Mouse (Mus musculus) midbrain, embryonic 13.5 days (tissue): ENCODE measurements around the gene Ush2a. TPM values are rescaled to one million over a fixed set of nuclear protein-coding genes. Genes with fewer than 3 reads are reported as not detected.
A peak's percentile ranks its signal among the peaks of the same experiment; 100 is the strongest.

Experiments
- ATAC-seq: fragments of 200-750 bp; cut with Nextera tagmentation; 2 replicates; pipeline ENCODE4 v1.8.0; 2017; ENCODE audit warnings: mild to moderate bottlenecking, moderate TSS enrichment, moderate library complexity
- H3K27ac ChIP-seq: fragments of 300-500 bp; sonication (generic); 2 replicates; pipeline ENCODE4 v1.5.1; 2015; ENCODE audit warnings: inconsistent platforms, mild to moderate bottlenecking, moderate library complexity
- H3K27me3 ChIP-seq: fragments of 300-500 bp; sonication (generic); 2 replicates; pipeline ENCODE4 v1.6.1; 2015; ENCODE audit warnings: mild to moderate bottlenecking, inconsistent platforms
- H3K36me3 ChIP-seq: fragments of 300-500 bp; sonication (generic); 2 replicates; pipeline ENCODE4 v1.6.1; 2015; ENCODE audit warnings: mild to moderate bottlenecking, inconsistent platforms
- H3K4me1 ChIP-seq: fragments of 300-500 bp; sonication (generic); replicated peaks from 2 replicates; pipeline ENCODE4 v1.6.1; 2015; ENCODE audit warnings: inconsistent platforms
- H3K4me2 ChIP-seq: fragments of 300-500 bp; sonication (generic); replicated peaks from 2 replicates; pipeline ENCODE4 v1.6.1; 2015; ENCODE audit warnings: moderate library complexity, mild to moderate bottlenecking, inconsistent platforms
- H3K4me3 ChIP-seq: fragments of 300-500 bp; sonication (generic); replicated peaks from 2 replicates; pipeline ENCODE4 v1.5.1; 2015; ENCODE audit warnings: mild to moderate bottlenecking, inconsistent platforms
- H3K9ac ChIP-seq: fragments of 300-500 bp; sonication (generic); replicated peaks from 2 replicates; pipeline ENCODE4 v1.6.1; 2015; ENCODE audit warnings: mild to moderate bottlenecking, inconsistent platforms
- H3K9me3 ChIP-seq: fragments of 300-500 bp; sonication (generic); 2 replicates; pipeline ENCODE4 v1.6.1; 2016; ENCODE audit warnings: mild to moderate bottlenecking, inconsistent platforms
- WGBS: fragments of 180-500 bp; shearing (Covaris S2); methylation state at CpG from one replicate; pipeline ENCODE4 v1.1.7; 2015; 5-methylcytosine and 5-hydroxymethylcytosine counted together
- polyA plus RNA-seq: library from polyadenylated mRNA; unstranded; fragments of >200 nt; fragmentation: Nextera tagmentation; extraction: Ambion mirVana; gene quantifications from 2 replicates; pipeline ENCODE4 v1.2.1, GENCODE M21; 2015

Ush2a gene
- polyA plus RNA-seq, 1 experiment from 2014 or later: 0.13 TPM

DNA sequence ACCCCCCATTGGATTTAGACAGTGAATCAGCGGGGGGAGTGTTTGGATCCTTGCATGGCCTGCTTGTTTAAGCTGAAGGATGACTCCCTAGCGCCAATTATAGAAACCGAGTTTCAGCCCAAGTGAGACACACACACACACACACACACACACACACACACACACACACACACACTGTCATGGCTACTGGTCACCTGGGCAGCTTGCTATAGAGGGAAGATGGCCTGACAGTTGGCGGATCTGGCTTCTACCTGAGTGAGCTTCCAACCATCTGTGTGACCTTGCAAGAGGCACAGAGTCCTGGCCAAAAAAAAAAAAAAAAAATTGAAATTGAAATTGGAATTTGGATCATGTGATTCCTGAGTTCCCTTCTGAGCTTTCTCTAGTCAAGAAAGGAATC lies 690.7 kb downstream of the Ush2a start:
- H3K9me3 ChIP-seq: no peaks in the 10 kb centered on the region
- no peak overlapping the region for H3K9ac ChIP-seq
- H3K4me3 ChIP-seq: no peak overlapping the region
- no peak overlapping the region for H3K4me2 ChIP-seq
- H3K4me1 ChIP-seq: no peaks in the 10 kb centered on the region
- WGBS: 89% methylated on average over 4 of the region's 4 CpGs
- H3K27me3 ChIP-seq: no peaks in the 10 kb centered on the region
- ATAC-seq: no peak
- no peaks in the 10 kb centered on the region for H3K36me3 ChIP-seq
- H3K27ac ChIP-seq: no peak overlapping the region

GRCm38 (mm10) chr1:188973078-188973477 lies 711.3 kb downstream of the Ush2a start:
- Histone ChIP-seq H3K9ac (no peak overlapping the region), H3K4me1 (no peaks in the 10 kb centered on the region), H3K4me2 (no peak overlapping the region), H3K36me3 (peaks cover 79% of the 10 kb centered on the region), H3K27ac (no peak overlapping the region), H3K27me3 (no peaks in the 10 kb centered on the region), H3K9me3 (no peaks in the 10 kb centered on the region), H3K4me3 (no peak overlapping the region)
- WGBS: 93% methylated on average over 6 of the region's 6 CpGs
- ATAC-seq: no peak

- Histone ChIP-seq H3K4me2 (no peak overlapping the region), H3K4me3 (no peak overlapping the region), H3K27ac (no peak overlapping the region), H3K27me3 (no peaks in the 10 kb centered on the region), H3K4me1 (no peaks in the 10 kb centered on the region), H3K9ac (no peak overlapping the region), H3K9me3 (no peaks in the 10 kb centered on the region), H3K36me3 (peaks cover 78% of the 10 kb centered on the region)
- ATAC-seq: no peak
- WGBS: 88% methylated on average over 16 of the region's 16 CpGs
Measured at GRCm38 (mm10) chr1:188973926-188974325, 712.1 kb downstream of the Ush2a start.

DNA sequence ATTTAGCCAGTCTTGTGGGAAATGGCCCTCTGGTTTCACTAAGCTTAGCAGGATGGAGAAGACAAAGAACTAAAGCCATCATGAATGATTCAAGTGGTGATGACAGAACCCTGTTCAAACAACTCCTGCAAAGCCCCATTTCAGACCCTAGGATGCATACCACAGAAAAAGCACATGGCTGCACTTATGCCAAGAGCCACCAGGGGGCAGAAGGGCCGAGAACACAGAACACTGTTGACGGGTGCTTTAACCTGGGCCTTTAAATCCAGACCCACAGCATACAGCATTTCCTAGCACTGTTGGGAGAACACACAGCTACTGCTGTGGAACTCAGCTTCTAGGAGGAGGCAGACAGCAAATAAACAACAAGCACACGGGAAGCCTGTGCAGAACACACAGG lies 718.2 kb downstream of the Ush2a start:
- no peaks in the 10 kb centered on the region for H3K4me1 ChIP-seq
- peaks cover 72% of the 10 kb centered on the region for H3K36me3 ChIP-seq
- H3K9ac ChIP-seq: no peak overlapping the region
- H3K27ac ChIP-seq: no peak overlapping the region
- no peak for ATAC-seq
- H3K9me3 ChIP-seq: no peaks in the 10 kb centered on the region
- 31% methylated on average over 3 of the region's 3 CpGs for WGBS
- no peaks in the 10 kb centered on the region for H3K27me3 ChIP-seq
- H3K4me2 ChIP-seq: no peak overlapping the region
- no peak overlapping the region for H3K4me3 ChIP-seq

- Histone ChIP-seq H3K4me1 (no peaks in the 10 kb centered on the region), H3K4me2 (no peak overlapping the region), H3K27me3 (no peaks in the 10 kb centered on the region), H3K9me3 (no peaks in the 10 kb centered on the region), H3K4me3 (no peak overlapping the region), H3K36me3 (peaks cover 62% of the 10 kb centered on the region), H3K27ac (no peak overlapping the region), H3K9ac (no peak overlapping the region)
- 39% methylated on average over 4 of the region's 4 CpGs for WGBS
- ATAC-seq: peak; percentile 34; the same call in 1 of the 2 replicates
Measured at GRCm38 (mm10) chr1:188993218-188993617, 731.4 kb downstream of the Ush2a start.

DNA sequence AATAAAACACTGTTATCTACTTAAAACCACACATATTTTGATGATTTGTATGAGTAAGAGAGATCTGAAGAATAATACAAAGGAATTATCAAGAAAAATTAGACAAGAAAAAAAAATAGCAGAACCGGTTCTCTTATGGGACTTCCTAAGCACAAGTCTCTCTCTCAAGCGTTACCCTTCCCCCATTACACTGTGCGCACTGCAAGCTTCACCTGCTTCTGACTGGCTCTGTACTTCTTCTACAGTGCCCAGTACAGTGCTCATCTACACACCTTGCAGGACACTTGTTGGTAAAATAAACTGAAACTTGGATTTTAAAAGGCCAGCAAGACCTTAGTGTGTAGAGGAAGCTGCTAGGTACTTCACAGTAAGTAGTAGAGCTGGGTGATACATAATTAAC lies 736.1 kb downstream of the Ush2a start:
- H3K4me1 ChIP-seq: no peaks in the 10 kb centered on the region
- WGBS: 95% methylated on average over 3 of the region's 3 CpGs
- ATAC-seq: no peak
- no peak overlapping the region for H3K4me2 ChIP-seq
- peaks cover 58% of the 10 kb centered on the region for H3K36me3 ChIP-seq
- H3K9me3 ChIP-seq: no peaks in the 10 kb centered on the region
- no peak overlapping the region for H3K27ac ChIP-seq
- H3K4me3 ChIP-seq: no peak overlapping the region
- no peak overlapping the region for H3K9ac ChIP-seq
- H3K27me3 ChIP-seq: no peaks in the 10 kb centered on the region

GRCm38 (mm10) chr1:188999981-189000380 lies 738.2 kb downstream of the Ush2a start:
- Histone ChIP-seq H3K4me3 (no peak overlapping the region), H3K36me3 (peaks cover 52% of the 10 kb centered on the region), H3K4me2 (no peak overlapping the region), H3K9ac (no peak overlapping the region), H3K9me3 (no peaks in the 10 kb centered on the region), H3K4me1 (peaks cover 9% of the 10 kb centered on the region), H3K27ac (no peak overlapping the region), H3K27me3 (no peaks in the 10 kb centered on the region)
- WGBS: 91% methylated on average over 10 of the region's 10 CpGs
- no peak for ATAC-seq

DNA sequence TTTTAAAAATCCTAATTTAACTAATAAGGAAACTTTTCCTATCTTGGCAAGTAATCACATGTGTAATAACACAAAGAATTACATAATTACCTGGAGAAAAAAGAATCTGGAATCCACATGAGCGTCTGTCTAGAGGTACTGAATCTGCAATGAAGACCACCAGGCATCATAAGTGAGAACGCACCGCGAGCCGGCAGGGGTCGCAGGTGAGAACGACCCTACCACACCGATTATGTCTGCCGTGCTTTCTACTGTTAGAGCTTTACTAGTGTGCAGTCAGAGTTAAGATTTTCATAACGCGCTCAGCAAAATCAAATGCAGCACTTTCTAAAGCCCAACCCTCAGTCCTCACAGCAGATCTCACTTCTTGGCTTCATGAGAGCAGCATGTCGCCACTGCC lies 740.0 kb downstream of the Ush2a start:
- no peak overlapping the region for H3K9ac ChIP-seq
- no peaks in the 10 kb centered on the region for H3K9me3 ChIP-seq
- no peak for ATAC-seq
- H3K27ac ChIP-seq: no peak overlapping the region
- peaks cover 26% of the 10 kb centered on the region for H3K4me1 ChIP-seq
- peaks cover 34% of the 10 kb centered on the region for H3K36me3 ChIP-seq
- H3K27me3 ChIP-seq: no peaks in the 10 kb centered on the region
- no peak overlapping the region for H3K4me2 ChIP-seq
- no peak overlapping the region for H3K4me3 ChIP-seq
- 93% methylated on average over 12 of the region's 12 CpGs for WGBS

GRCm38 (mm10) chr1:189004774-189005173 lies 743.0 kb downstream of the Ush2a start:
- no peak for ATAC-seq
- Histone ChIP-seq H3K27me3 (no peaks in the 10 kb centered on the region), H3K36me3 (peaks cover 11% of the 10 kb centered on the region), H3K4me1 (peaks cover 29% of the 10 kb centered on the region), H3K9me3 (no peaks in the 10 kb centered on the region), H3K27ac (no peak overlapping the region), H3K9ac (no peak overlapping the region), H3K4me2 (no peak overlapping the region), H3K4me3 (no peak overlapping the region)
- 100% methylated on average over 1 of the region's 1 CpGs for WGBS

GRCm38 (mm10) chr1:189006267-189006666 lies 744.4 kb downstream of the Ush2a start:
- H3K4me1 ChIP-seq: peaks cover 29% of the 10 kb centered on the region
- WGBS: 68% methylated on average over 5 of the region's 5 CpGs
- no peak overlapping the region for H3K27ac ChIP-seq
- no peak for ATAC-seq
- no peaks in the 10 kb centered on the region for H3K9me3 ChIP-seq
- no peaks in the 10 kb centered on the region for H3K36me3 ChIP-seq
- H3K4me3 ChIP-seq: peak overlapping the region; percentile 91
- peak overlapping the region; percentile 91 for H3K4me2 ChIP-seq
- H3K9ac ChIP-seq: no peak overlapping the region
- no peaks in the 10 kb centered on the region for H3K27me3 ChIP-seq

DNA sequence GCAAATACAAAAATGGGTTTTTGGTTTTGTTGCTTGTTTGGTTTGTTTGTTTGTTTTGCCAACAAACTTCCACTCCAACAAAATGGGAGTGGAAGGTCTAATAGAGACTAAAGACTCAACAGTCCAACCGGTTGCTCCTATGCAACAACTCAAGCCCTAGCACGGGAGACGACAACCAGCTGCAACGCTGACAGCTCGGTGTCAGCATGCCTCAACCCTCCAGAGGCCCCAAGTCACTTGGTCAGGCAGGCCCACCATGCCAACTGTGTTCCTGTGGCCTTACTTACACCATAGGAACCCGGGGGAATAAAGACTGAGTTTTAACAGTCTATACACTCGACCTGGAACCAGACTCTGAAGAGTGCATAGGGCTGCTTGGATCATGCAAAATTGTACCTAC lies 745.0 kb downstream of the Ush2a start:
- no peaks in the 10 kb centered on the region for H3K36me3 ChIP-seq
- no peaks in the 10 kb centered on the region for H3K9me3 ChIP-seq
- WGBS: 6% methylated on average over 7 of the region's 7 CpGs
- H3K4me2 ChIP-seq: peak overlapping the region; percentile 91
- H3K27ac ChIP-seq: no peak overlapping the region
- H3K4me3 ChIP-seq: peak overlapping the region; percentile 91
- peaks cover 29% of the 10 kb centered on the region for H3K4me1 ChIP-seq
- no peak for ATAC-seq
- H3K27me3 ChIP-seq: no peaks in the 10 kb centered on the region
- H3K9ac ChIP-seq: peak overlapping the region; percentile 91

- WGBS: under 1% methylated on average over 74 of the region's 74 CpGs
- peak; percentile 92 for ATAC-seq
- Histone ChIP-seq H3K27me3 (peaks cover 4% of the 10 kb centered on the region; the same call in 1 of the 2 replicates), H3K4me2 (peak within 1 kb of the TSS; percentile 91), H3K9me3 (no peaks in the 10 kb centered on the region), H3K4me1 (peaks cover 29% of the 10 kb centered on the region), H3K27ac (peak within 1 kb of the TSS; percentile 30), H3K4me3 (peak within 1 kb of the TSS; percentile 91), H3K36me3 (no peaks in the 10 kb centered on the region), H3K9ac (peak within 1 kb of the TSS; percentile 91)
Measured at GRCm38 (mm10) chr1:189007239-189007979, 745.6 kb downstream of the Ush2a start, which contains the start of gene Kctd3. Gene Kctd3, minus strand, starts transcription at chr1:189007841.

GRCm38 (mm10) chr1:189007980-189008324 lies 746.1 kb downstream of the Ush2a start:
- Histone ChIP-seq H3K9ac (peak overlapping the region; percentile 91; the same call in 1 of the 2 replicates), H3K36me3 (no peaks in the 10 kb centered on the region), H3K4me2 (peak overlapping the region; percentile 91), H3K27ac (no peak overlapping the region), H3K27me3 (peaks cover 7% of the 10 kb centered on the region; the same call in 1 of the 2 replicates), H3K4me3 (peak overlapping the region; percentile 91), H3K9me3 (no peaks in the 10 kb centered on the region), H3K4me1 (peaks cover 31% of the 10 kb centered on the region)
- 52% methylated on average over 7 of the region's 7 CpGs for WGBS
- ATAC-seq: peak; percentile 81; the same call in 1 of the 2 replicates
